Mouse (Mus musculus): ENCODE measurements at regions not wholly inside any gene's neighbourhood (a gene's known extent, or its start where the extent isn't known, plus 50 kb on each side); places are given as distances from the start of the nearest gene placed in this dataset.

- TF ChIP-seq POLR2A (IDR thresholded peaks at IDR 0.05; ENCODE audit: borderline replicate concordance, extremely low read depth, low read depth, low read length): no peak
- no peak for TF ChIP-seq CTCF (IDR thresholded peaks at IDR 0.05; ENCODE audit: insufficient read depth, low read length)
Measured at GRCm38 (mm10) chr1:128472022-128472712, 55.0 kb upstream of the Dars start.

All from lung, adult 2 months (tissue).